Mouse (Mus musculus) hindbrain, embryonic 16.5 days (tissue): ENCODE data around the gene Mpeg1. TPM values are rescaled to one million over a fixed set of nuclear protein-coding genes. Genes with fewer than 3 reads are reported as not detected.

Experiments used
- ATAC-seq: fragments of 200-750 bp; cut with Nextera tagmentation; 2 replicates; pipeline ENCODE4 v1.8.0; 2017; ENCODE audit warnings: moderate TSS enrichment, moderate library complexity
- H3K27ac ChIP-seq: fragments of 300-500 bp; sonication (generic); 2 replicates; pipeline ENCODE4 v1.5.1; 2014; ENCODE audit warnings: low read depth, mild to moderate bottlenecking, control low read depth, low read length, moderate library complexity
- H3K27me3 ChIP-seq: fragments of 300-500 bp; sonication (generic); replicated peaks from 2 replicates; pipeline ENCODE4 v1.6.1; 2014; ENCODE audit warnings: low read length; ENCODE audit not compliant: control insufficient read depth, insufficient read depth
- H3K36me3 ChIP-seq: fragments of 300-500 bp; sonication (generic); 2 replicates; pipeline ENCODE4 v1.6.1; 2014; ENCODE audit warnings: mild to moderate bottlenecking, low read length, moderate library complexity, mixed read lengths; ENCODE audit not compliant: control insufficient read depth, insufficient read depth
- H3K4me1 ChIP-seq: fragments of 300-500 bp; sonication (generic); 2 replicates; pipeline ENCODE4 v1.6.1; 2014; ENCODE audit warnings: low read depth, low read length; ENCODE audit not compliant: control insufficient read depth, insufficient read depth
- H3K4me2 ChIP-seq: fragments of 300-500 bp; sonication (generic); 2 replicates; pipeline ENCODE4 v1.6.1; 2014; ENCODE audit warnings: mild to moderate bottlenecking, low read length, control low read depth, moderate library complexity
- H3K4me3 ChIP-seq: fragments of 300-500 bp; sonication (generic); 2 replicates; pipeline ENCODE4 v1.5.1; 2014; ENCODE audit warnings: mild to moderate bottlenecking, low read length, control low read depth, moderate library complexity
- H3K9ac ChIP-seq: fragments of 300-500 bp; sonication (generic); 2 replicates; pipeline ENCODE4 v1.6.1; 2014; ENCODE audit warnings: low read depth, mild to moderate bottlenecking, control low read depth, low read length, moderate library complexity
- H3K9me3 ChIP-seq: fragments of 300-500 bp; sonication (generic); 2 replicates; pipeline ENCODE4 v1.6.1; 2014; ENCODE audit warnings: mild to moderate bottlenecking, low read length, moderate library complexity; ENCODE audit not compliant: control insufficient read depth
- WGBS: fragments of 180-500 bp; shearing (Covaris S2); extraction: QIAGEN DNeasy Blood & Tissue Kit; methylation state at CpG from one replicate; pipeline ENCODE4 v1.1.7; 2014; 5-methylcytosine and 5-hydroxymethylcytosine counted together
- polyA plus RNA-seq: library from polyadenylated mRNA; unstranded; fragments of >200 nt; fragmentation: Nextera tagmentation; extraction: Ambion mirVana; gene quantifications from 2 replicates; pipeline ENCODE4 v1.2.1, GENCODE M21; 2015

Mpeg1 gene
- polyA plus RNA-seq, 1 experiment from 2014 or later = 0.66 TPM

- WGBS = 81% methylated on average over 4 of the region's 4 CpGs
- no peaks in the 10 kb centered on the region for H3K9me3 ChIP-seq
- no peak overlapping the region for H3K9ac ChIP-seq
- H3K4me3 ChIP-seq = no peak overlapping the region
- H3K27me3 ChIP-seq = no peaks in the 10 kb centered on the region
- H3K27ac ChIP-seq = no peak overlapping the region
- no peak overlapping the region for H3K4me2 ChIP-seq
- no peak for ATAC-seq
- no peaks in the 10 kb centered on the region for H3K36me3 ChIP-seq
- H3K4me1 ChIP-seq = no peaks in the 10 kb centered on the region
Measured at GRCm38 (mm10) chr19:12435011-12435416, 25.6 kb upstream of the Mpeg1 start.

- H3K4me2 ChIP-seq = no peak overlapping the region
- no peak overlapping the region for H3K9ac ChIP-seq
- no peaks in the 10 kb centered on the region for H3K9me3 ChIP-seq
- H3K27ac ChIP-seq = no peak overlapping the region
- WGBS = 88% methylated on average over 4 of the region's 4 CpGs
- no peak for ATAC-seq
- H3K27me3 ChIP-seq = no peaks in the 10 kb centered on the region
- H3K36me3 ChIP-seq = no peaks in the 10 kb centered on the region
- no peaks in the 10 kb centered on the region for H3K4me1 ChIP-seq
- H3K4me3 ChIP-seq = no peak overlapping the region
Measured at GRCm38 (mm10) chr19:12435750-12436524, 24.6 kb upstream of the Mpeg1 start.

GRCm38 (mm10) chr19:12439581-12439980, 21.0 kb upstream of the Mpeg1 start:
- Histone ChIP-seq H3K9ac (no peak overlapping the region), H3K4me1 (no peaks in the 10 kb centered on the region), H3K36me3 (no peaks in the 10 kb centered on the region), H3K27ac (no peak overlapping the region), H3K4me3 (no peak overlapping the region), H3K9me3 (no peaks in the 10 kb centered on the region), H3K4me2 (no peak overlapping the region), H3K27me3 (no peaks in the 10 kb centered on the region)
- ATAC-seq = no peak
- 47% methylated on average over 1 of the region's 1 CpGs for WGBS

GRCm38 (mm10) chr19:12440103-12440725, 20.4 kb upstream of the Mpeg1 start:
- no peaks in the 10 kb centered on the region for H3K4me1 ChIP-seq

GRCm38 (mm10) chr19:12442560-12442959, 18.0 kb upstream of the Mpeg1 start:
- H3K4me2 ChIP-seq = no peak overlapping the region
- H3K27ac ChIP-seq = no peak overlapping the region
- no peak overlapping the region for H3K4me3 ChIP-seq
- ATAC-seq = no peak
- WGBS = 87% methylated on average over 4 of the region's 4 CpGs
- no peaks in the 10 kb centered on the region for H3K27me3 ChIP-seq
- no peaks in the 10 kb centered on the region for H3K4me1 ChIP-seq
- H3K9ac ChIP-seq = no peak overlapping the region
- H3K9me3 ChIP-seq = no peaks in the 10 kb centered on the region
- H3K36me3 ChIP-seq = no peaks in the 10 kb centered on the region

More at GRCm38 (mm10) chr19:12440103-12440725, 20.4 kb upstream of the Mpeg1 start:
- no peaks in the 10 kb centered on the region for H3K36me3 ChIP-seq
- no peak overlapping the region for H3K4me3 ChIP-seq
- 67% methylated on average over 5 of the region's 5 CpGs for WGBS
- no peaks in the 10 kb centered on the region for H3K9me3 ChIP-seq
- ATAC-seq = no peak
- no peak overlapping the region for H3K4me2 ChIP-seq
- H3K9ac ChIP-seq = no peak overlapping the region
- no peaks in the 10 kb centered on the region for H3K27me3 ChIP-seq
- no peak overlapping the region for H3K27ac ChIP-seq

GRCm38 (mm10) chr19:12445014-12445413, 15.6 kb upstream of the Mpeg1 start:
- WGBS = 83% methylated on average over 3 of the region's 3 CpGs
- Histone ChIP-seq H3K4me2 (no peak overlapping the region), H3K4me3 (no peak overlapping the region), H3K36me3 (no peaks in the 10 kb centered on the region), H3K27me3 (no peaks in the 10 kb centered on the region), H3K9me3 (no peaks in the 10 kb centered on the region), H3K27ac (no peak overlapping the region), H3K4me1 (no peaks in the 10 kb centered on the region), H3K9ac (no peak overlapping the region)
- no peak for ATAC-seq

- Histone ChIP-seq H3K9ac (no peak overlapping the region), H3K4me3 (no peak overlapping the region), H3K9me3 (no peaks in the 10 kb centered on the region), H3K27me3 (no peaks in the 10 kb centered on the region), H3K36me3 (no peaks in the 10 kb centered on the region), H3K4me1 (no peaks in the 10 kb centered on the region), H3K4me2 (no peak overlapping the region), H3K27ac (no peak overlapping the region)
- ATAC-seq = no peak
- WGBS = 78% methylated on average over 12 of the region's 12 CpGs
Measured at GRCm38 (mm10) chr19:12457401-12458066, 3.0 kb upstream of the Mpeg1 start.

GRCm38 (mm10) chr19:12459516-12459915, 1.1 kb upstream of the Mpeg1 start:
- 88% methylated on average over 4 of the region's 4 CpGs for WGBS
- Histone ChIP-seq H3K9ac (no peak overlapping the region), H3K27ac (no peak overlapping the region), H3K4me1 (no peaks in the 10 kb centered on the region), H3K36me3 (no peaks in the 10 kb centered on the region), H3K27me3 (no peaks in the 10 kb centered on the region), H3K4me2 (no peak overlapping the region), H3K4me3 (no peak overlapping the region), H3K9me3 (no peaks in the 10 kb centered on the region)
- no peak for ATAC-seq
